Mouse (Mus musculus): ENCODE data around the gene Atp1b3.

GRCm38 (mm10) chr9:96377096-96377495, 12.9 kb upstream of the Atp1b3 start:
- TF ChIP-seq POLR2A (IDR thresholded peaks at IDR 0.05; ENCODE audit: insufficient read length, low read depth) = no peak
- TF ChIP-seq USF1 (IDR thresholded peaks at IDR 0.05; ENCODE audit: low read depth) = no peak
- TF ChIP-seq TCF12 (IDR thresholded peaks at IDR 0.05; ENCODE audit: insufficient read depth, poor library complexity, severe bottlenecking) = no peak
- no peak for TF ChIP-seq MYOG (IDR thresholded peaks at IDR 0.05; ENCODE audit: control insufficient read depth in 1 of 3, insufficient read depth in 1 of 3, insufficient read length in 2 of 3, low read depth in 2 of 3)
- no peak for TF ChIP-seq POLR2AphosphoS2 (IDR thresholded peaks at IDR 0.05; ENCODE audit: insufficient read length, low read depth)
- TF ChIP-seq MYOD1 (IDR thresholded peaks at IDR 0.05; ENCODE audit: control insufficient read depth in 1 of 3, insufficient read length in 2 of 3, low read depth in 2 of 3) = no peak
- no peak for TF ChIP-seq MAX (IDR thresholded peaks at IDR 0.05; ENCODE audit: low read depth)
- TF ChIP-seq E2F4 (IDR thresholded peaks at IDR 0.05; ENCODE audit: insufficient read depth) = no peak
- TF ChIP-seq TCF3 (IDR thresholded peaks at IDR 0.05; ENCODE audit: insufficient read length, low read depth) = no peak
